Mouse (Mus musculus) small intestine, adult 2 months (tissue): Measurements from ENCODE around the gene Gosr2.

Experiments
- CTCF ChIP-seq: fragments of 200-500 bp; IDR thresholded peaks from 2 replicates; pipeline ENCODE4 v1.5.1; 2012; ENCODE audit warnings: low read depth, mild to moderate bottlenecking, control low read depth, inconsistent platforms, low read length, moderate library complexity, mixed read lengths; ENCODE audit not compliant: insufficient replicate concordance, insufficient read length; ENCODE audit errors: extremely low read depth
- POLR2A ChIP-seq: fragments of 200-500 bp; IDR thresholded peaks from 2 replicates; pipeline ENCODE4 v1.6.1; 2012; ENCODE audit warnings: low read depth, mild to moderate bottlenecking, control low read depth, inconsistent platforms, low read length, moderate library complexity

- TF ChIP-seq CTCF (no peak), POLR2A (no peak)
Observed at GRCm38 (mm10) chr11:103724331-103724771, 26.7 kb upstream of the Gosr2 start.
